ENCODE assay signal across 8 mouse cellular contexts in genomic region chr7:118594611-118595010, GRCm38 (mm10). TPM values are rescaled to one million over a fixed set of nuclear protein-coding genes. Genes with fewer than 3 reads are reported as not detected.
DNase-seq lines count a peak whose midpoint lies in the region; ATAC-seq and TF ChIP-seq lines count a peak whose summit lies in the region.

No protein-coding gene starts in this region.

- H3K4me1 ChIP-seq in megakaryocyte, embryonic 14.5 days = peaks cover 26% of the 10 kb centered on the region
- peaks cover 49% of the 10 kb centered on the region for H3K4me1 ChIP-seq in forebrain, embryonic 15.5 days
- H3K4me1 ChIP-seq in limb, embryonic 14.5 days (ENCODE audit: control insufficient read depth, insufficient read depth, low read length) = peaks cover 14% of the 10 kb centered on the region
- H3K4me1 ChIP-seq in stomach, embryonic 14.5 days (ENCODE audit: control insufficient read depth, insufficient read depth, low read length) = peaks cover 16% of the 10 kb centered on the region

- peaks cover 73% of the 10 kb centered on the region for H3K27me3 ChIP-seq in megakaryocyte, embryonic 14.5 days (replicated peaks)
- H3K27me3 ChIP-seq in forebrain, embryonic 15.5 days = no peaks in the 10 kb centered on the region
- peaks cover 22% of the 10 kb centered on the region for H3K27me3 ChIP-seq in limb, embryonic 14.5 days (ENCODE audit: control insufficient read depth, insufficient read depth, low read length)
- H3K27me3 ChIP-seq in stomach, embryonic 14.5 days (ENCODE audit: control insufficient read depth, insufficient read depth, low read length) = peaks cover 9% of the 10 kb centered on the region; the same call in 1 of the 2 replicates

- 18% methylated on average over 10 of the region's 10 CpGs for WGBS in forebrain, embryonic 15.5 days
- 24% methylated on average over 10 of the region's 10 CpGs for WGBS in limb, embryonic 14.5 days
- 31% methylated on average over 10 of the region's 10 CpGs for WGBS in stomach, embryonic 14.5 days

- peaks cover 9% of the 10 kb centered on the region for H3K9me3 ChIP-seq in megakaryocyte, embryonic 14.5 days
- no peaks in the 10 kb centered on the region for H3K9me3 ChIP-seq in forebrain, embryonic 15.5 days
- no peaks in the 10 kb centered on the region for H3K9me3 ChIP-seq in limb, embryonic 14.5 days (ENCODE audit: control insufficient read depth, low read length)
- H3K9me3 ChIP-seq in stomach, embryonic 14.5 days (ENCODE audit: control insufficient read depth, low read depth, low read length) = no peaks in the 10 kb centered on the region

- no peak overlapping the region for H3K9ac ChIP-seq in forebrain, embryonic 15.5 days (replicated peaks)
- no peak overlapping the region for H3K9ac ChIP-seq in limb, embryonic 14.5 days (ENCODE audit: low read depth, low read length, severe bottlenecking)
- H3K9ac ChIP-seq in stomach, embryonic 14.5 days (replicated peaks; ENCODE audit: low read depth, low read length) = no peak overlapping the region

- H3K27ac ChIP-seq in forebrain, embryonic 15.5 days (replicated peaks) = peak overlapping the region; percentile 95
- H3K27ac ChIP-seq in limb, embryonic 14.5 days (replicated peaks; ENCODE audit: low read depth, low read length) = no peak overlapping the region
- no peak overlapping the region for H3K27ac ChIP-seq in stomach, embryonic 14.5 days (ENCODE audit: low read length)

- peak overlapping the region; percentile 83 for H3K4me3 ChIP-seq in megakaryocyte, embryonic 14.5 days (replicated peaks)
- H3K4me3 ChIP-seq in forebrain, embryonic 15.5 days = no peak overlapping the region
- H3K4me3 ChIP-seq in limb, embryonic 14.5 days (replicated peaks; ENCODE audit: low read length) = 0 out of 2 replicates have a peak overlapping the region, but pooled peaks have one; percentile 19
- no peak overlapping the region for H3K4me3 ChIP-seq in stomach, embryonic 14.5 days (ENCODE audit: low read depth, low read length)

- H3K4me2 ChIP-seq in forebrain, embryonic 15.5 days (replicated peaks) = peak overlapping the region; percentile 31; the same call in 1 of the 2 replicates
- H3K4me2 ChIP-seq in limb, embryonic 14.5 days (replicated peaks; ENCODE audit: low read depth, low read length, severe bottlenecking) = peak overlapping the region; percentile 48; the same call in 1 of the 2 replicates
- H3K4me2 ChIP-seq in stomach, embryonic 14.5 days (replicated peaks; ENCODE audit: low read depth, low read length) = peak overlapping the region; percentile 32; the same call in 1 of the 2 replicates

- no peak for ATAC-seq in megakaryocyte, adult 5-6 weeks (ENCODE audit: poor library complexity, severe bottlenecking)
- ATAC-seq in forebrain, embryonic 15.5 days (replicated peaks) = no peak
- ATAC-seq in limb, embryonic 14.5 days (ENCODE audit: low FRiP score, low read depth) = no peak
- ATAC-seq in stomach, embryonic 14.5 days (ENCODE audit: insufficient number of reproducible peaks, insufficient read depth, low FRiP score, low read depth) = no peak

- H3K36me3 ChIP-seq in megakaryocyte, embryonic 14.5 days (replicated peaks; ENCODE audit: low read length) = no peaks in the 10 kb centered on the region
- H3K36me3 ChIP-seq in forebrain, embryonic 15.5 days = no peaks in the 10 kb centered on the region
- no peaks in the 10 kb centered on the region for H3K36me3 ChIP-seq in limb, embryonic 14.5 days (ENCODE audit: control insufficient read depth, insufficient read depth, low read length)
- no peaks in the 10 kb centered on the region for H3K36me3 ChIP-seq in stomach, embryonic 14.5 days (ENCODE audit: control insufficient read depth, insufficient read depth, low read length)

- no peak for TF ChIP-seq POLR2A in limb, embryonic 14.5 days (IDR thresholded peaks at IDR 0.05; ENCODE audit: borderline replicate concordance, extremely low read depth, insufficient read depth, insufficient read length)

- DNase-seq in limb, embryonic 14.5 days (ENCODE audit: low spot score) = no peak
- no peak for DNase-seq in cerebellum, adult 9-11 months
- no peak for DNase-seq in kidney, postnatal 14 days
- no peak for DNase-seq in urinary bladder, adult 18-20 months (ENCODE audit: low spot score in 2 of 2)

RNA-seq across cellular contexts. Expression of gene Tmc5, which starts 2.5 kb away (rescaled TPM):
- polyA plus RNA-seq in megakaryocyte, embryonic 14.5 days (2012; ENCODE audit: insufficient read depth, low replicate concordance) = 0.17 TPM in 1 of 2 replicates, not detected in the other
- not detected in 2 replicates for total RNA-seq in megakaryocyte, adult 5-6 weeks (2015)
- not detected in 2 replicates for total RNA-seq in megakaryocyte, adult 5-6 weeks (2017)
- 0.27 and 0.32 TPM in 2 replicates for polyA plus RNA-seq in forebrain, embryonic 15.5 days (2015; fragmentation: Nextera tagmentation; extraction: Ambion mirVana)
- polyA plus RNA-seq in limb, embryonic 14.5 days (2012; rRNA removed) = 0.29 and 0.32 TPM in 2 replicates
- polyA plus RNA-seq in limb, embryonic 14.5 days (2014; fragmentation: Nextera tagmentation; extraction: Ambion mirVana) = 0.15 and 0.37 TPM in 2 replicates
- 0.51 and 0.77 TPM in 2 replicates for polyA plus RNA-seq in stomach, embryonic 14.5 days (2014; fragmentation: Nextera tagmentation; extraction: Ambion mirVana)

RNA-seq across cellular contexts. Expression of gene Tmc7, which starts 10.1 kb away (rescaled TPM):
- not detected in 2 replicates for polyA plus RNA-seq in megakaryocyte, embryonic 14.5 days (2012; ENCODE audit: insufficient read depth, low replicate concordance)
- 0.05 and 0.54 TPM in 2 replicates for total RNA-seq in megakaryocyte, adult 5-6 weeks (2015)
- total RNA-seq in megakaryocyte, adult 5-6 weeks (2017) = 0.11 TPM in 1 of 2 replicates, not detected in the other
- polyA plus RNA-seq in forebrain, embryonic 15.5 days (2015; fragmentation: Nextera tagmentation; extraction: Ambion mirVana) = 7.8 TPM in 2 replicates
- polyA plus RNA-seq in limb, embryonic 14.5 days (2012; rRNA removed) = 4.0 and 4.6 TPM in 2 replicates
- polyA plus RNA-seq in limb, embryonic 14.5 days (2014; fragmentation: Nextera tagmentation; extraction: Ambion mirVana) = 4.4 and 4.5 TPM in 2 replicates
- 13.3 and 14.8 TPM in 2 replicates for polyA plus RNA-seq in stomach, embryonic 14.5 days (2014; fragmentation: Nextera tagmentation; extraction: Ambion mirVana)

Comparison
In these comparisons a context has a peak if more than half of its experiments do, and no peak if none do; other contexts are left out.
1. H3K4me3 ChIP-seq: peak in megakaryocyte, embryonic 14.5 days (single experiment) and limb, embryonic 14.5 days (single experiment); none in forebrain, embryonic 15.5 days (single experiment) and stomach, embryonic 14.5 days (single experiment).
2. Peak in every context shown above with its lines, with median percentiles within 50 percentile points of each other: H3K4me2 ChIP-seq.